Mouse (Mus musculus): Measurements from ENCODE around the gene Rnf145.

The Rnf145 gene

DNA sequence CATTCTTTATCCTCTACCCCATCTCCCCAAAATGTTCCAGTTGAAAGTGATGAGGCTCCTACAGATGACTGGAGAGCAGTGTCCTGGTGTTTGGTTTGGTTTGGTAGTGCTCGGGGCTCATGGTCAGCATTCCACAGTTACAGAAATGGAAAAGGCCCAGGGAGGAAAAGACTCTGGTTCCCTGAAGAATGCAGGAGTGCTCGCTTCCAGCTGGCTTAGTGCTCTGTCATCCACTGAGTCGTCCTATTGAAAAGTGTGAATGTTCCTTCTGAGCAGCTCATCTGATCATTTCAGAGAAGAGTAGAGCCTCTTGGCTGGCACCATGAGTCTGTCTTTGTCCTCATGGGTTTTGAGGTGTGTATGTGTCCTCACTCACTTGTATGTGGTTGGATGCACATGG, 19.3 kb downstream of the Rnf145 start:
- no peak for DNase-seq

DNA sequence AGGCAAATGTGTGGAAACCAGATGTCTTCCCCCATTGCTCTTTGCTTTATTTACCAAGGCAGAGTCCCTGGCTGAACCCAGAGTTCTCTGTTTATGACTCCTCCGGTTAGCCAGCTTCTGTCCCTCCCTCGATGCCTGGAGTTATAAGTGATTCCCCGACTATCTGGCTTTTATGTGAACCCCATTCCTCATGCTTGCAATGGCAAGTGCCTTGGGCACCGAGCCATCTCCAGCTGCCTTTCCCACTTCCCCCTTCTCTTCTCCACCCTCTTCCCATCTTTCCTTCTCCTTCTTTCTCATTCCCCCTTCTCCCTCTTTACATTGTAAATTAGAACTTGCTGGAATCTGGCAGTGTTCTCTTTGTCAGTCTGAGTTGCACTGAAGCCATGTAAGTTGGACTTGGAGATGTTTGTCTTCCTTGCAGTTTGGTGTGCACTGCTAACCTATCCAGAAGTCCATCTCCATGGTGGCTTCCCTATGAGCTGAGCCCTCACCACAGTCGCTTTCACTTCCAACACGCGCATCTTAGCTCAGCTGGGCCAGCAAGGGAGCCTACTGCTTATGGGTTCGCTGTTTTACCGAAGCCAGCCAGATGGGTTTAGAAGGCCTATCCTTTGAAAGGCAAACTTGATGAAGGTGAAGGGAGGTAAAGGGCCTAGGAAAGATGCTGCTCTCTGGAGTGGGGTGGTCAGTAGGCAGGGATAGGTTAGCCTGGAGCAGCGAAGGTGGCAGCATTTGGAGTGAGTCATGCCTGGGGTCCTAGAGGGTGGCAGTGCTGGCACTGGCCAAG, 19.9 kb downstream of the Rnf145 start:
- DNase-seq: peak; percentile 29

DNA sequence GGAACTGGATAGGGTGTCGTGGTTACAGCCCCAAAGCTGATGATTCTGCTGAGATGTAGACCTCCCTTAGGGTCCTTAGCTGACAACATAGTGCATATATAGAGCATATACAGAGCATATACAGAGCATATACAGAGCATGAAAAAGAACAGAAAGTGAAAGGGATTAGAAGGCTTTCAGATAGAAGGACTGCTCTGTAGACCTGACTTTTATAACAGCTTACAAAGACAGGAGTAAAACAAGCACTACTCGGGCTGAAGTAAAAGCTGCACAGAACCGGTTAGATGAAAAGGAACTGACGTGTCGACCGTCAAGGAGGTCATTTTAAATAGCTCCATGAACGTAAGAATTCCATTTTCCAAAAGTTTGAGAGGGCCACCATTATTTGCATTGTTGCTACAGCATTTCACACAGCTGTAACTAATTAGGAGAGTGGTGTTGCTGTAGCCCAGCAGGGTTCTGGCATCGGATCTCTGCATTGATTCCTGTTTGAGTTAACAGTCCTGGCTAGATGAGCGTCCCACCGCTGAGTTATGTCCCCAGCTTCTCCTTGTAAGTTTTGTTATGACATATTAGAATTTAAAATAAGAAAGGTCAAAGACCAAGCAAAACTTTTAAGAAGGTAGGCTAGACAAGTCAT, 20.6 kb downstream of the Rnf145 start:
- DNase-seq: no peak

GRCm38 (mm10) chr11:44540243-44540642, 21.5 kb downstream of the Rnf145 start:
- no peak for DNase-seq

DNA sequence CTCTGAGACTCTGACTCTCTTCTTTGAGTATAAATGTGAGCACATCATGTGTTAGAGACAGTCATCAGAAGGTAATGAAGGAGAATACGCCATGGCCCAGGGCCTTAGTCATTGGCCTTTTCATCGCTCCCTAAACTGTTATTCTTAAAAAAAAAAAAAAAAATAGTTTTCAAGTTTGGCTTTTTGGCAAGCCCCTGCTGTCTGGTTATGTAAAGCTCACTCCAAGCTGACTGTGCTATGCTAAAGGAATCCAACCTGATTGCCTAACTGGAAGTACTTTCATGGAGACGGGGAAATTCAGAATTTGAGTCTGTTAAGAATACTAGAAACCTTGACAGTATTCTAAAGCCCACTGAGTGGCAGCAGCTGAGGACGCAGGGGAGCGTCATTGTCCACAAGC, 22.5 kb downstream of the Rnf145 start:
- no peak for DNase-seq

DNA sequence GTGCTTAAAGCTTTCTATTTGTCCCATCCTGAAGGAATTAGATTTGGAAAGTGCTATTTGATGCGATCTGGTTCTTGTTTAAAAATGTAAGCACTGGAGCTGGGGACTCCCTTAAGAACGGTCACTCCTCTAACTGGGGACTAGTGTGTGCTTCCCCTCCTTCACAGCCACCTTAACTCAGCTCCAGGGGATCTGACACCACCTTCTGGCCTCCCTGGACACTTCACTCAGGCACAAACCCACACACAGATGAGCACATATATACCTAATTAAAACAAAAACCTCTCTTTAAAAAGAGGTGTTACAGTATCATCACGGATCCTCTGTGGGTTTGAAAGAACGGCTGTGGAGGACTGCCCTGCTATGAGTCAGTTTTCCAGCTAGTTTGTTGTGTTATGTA, 23.0 kb downstream of the Rnf145 start:
- DNase-seq: no peak

GRCm38 (mm10) chr11:44543593-44543992, 24.8 kb downstream of the Rnf145 start:
- DNase-seq: no peak

DNA sequence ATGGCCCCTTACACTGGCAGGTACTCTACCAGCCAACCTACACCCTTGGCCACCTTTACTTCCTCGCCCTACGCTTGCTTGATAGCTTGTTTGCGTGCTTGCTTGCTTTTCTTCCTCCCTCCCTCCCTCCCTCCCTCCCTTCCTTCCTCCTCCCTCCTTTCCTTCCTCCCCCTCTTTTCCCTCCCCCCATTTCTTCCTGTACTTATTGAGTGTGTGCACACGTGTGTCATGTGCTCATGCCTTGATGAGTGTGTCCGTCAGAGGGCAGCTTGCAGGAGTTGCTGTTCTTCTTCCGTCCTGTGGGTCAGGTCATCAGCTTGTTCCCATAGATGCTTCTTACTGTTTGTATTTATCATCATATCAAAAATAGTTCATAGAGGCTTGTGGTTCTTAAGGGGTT, 25.2 kb downstream of the Rnf145 start:
- no peak for DNase-seq

DNA sequence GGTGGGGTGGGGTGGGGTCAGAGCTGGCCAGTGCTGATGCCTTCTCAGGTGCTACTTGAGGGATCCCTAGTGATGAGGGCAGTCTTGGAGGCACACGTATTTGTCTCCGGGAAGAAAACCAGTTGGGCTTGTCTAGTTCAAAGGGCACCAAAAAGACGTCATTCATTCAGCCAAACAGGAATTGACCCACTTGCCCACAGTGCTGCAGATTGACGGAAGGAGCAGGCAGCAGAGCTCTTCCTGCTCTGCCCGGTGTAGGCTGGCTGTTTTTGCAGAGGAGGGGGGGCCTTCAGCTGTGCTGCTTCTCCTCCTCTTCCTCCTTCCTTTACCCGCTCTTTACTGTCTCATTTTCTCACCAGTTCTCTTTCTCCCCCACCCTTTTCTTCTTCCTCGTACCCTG, 26.4 kb downstream of the Rnf145 start:
- DNase-seq: peak; percentile 32

GRCm38 (mm10) chr11:44546250-44546649, 27.5 kb downstream of the Rnf145 start:
- no peak for DNase-seq

GRCm38 (mm10) chr11:44547651-44548196, 29.0 kb downstream of the Rnf145 start:
- no peak for DNase-seq

DNA sequence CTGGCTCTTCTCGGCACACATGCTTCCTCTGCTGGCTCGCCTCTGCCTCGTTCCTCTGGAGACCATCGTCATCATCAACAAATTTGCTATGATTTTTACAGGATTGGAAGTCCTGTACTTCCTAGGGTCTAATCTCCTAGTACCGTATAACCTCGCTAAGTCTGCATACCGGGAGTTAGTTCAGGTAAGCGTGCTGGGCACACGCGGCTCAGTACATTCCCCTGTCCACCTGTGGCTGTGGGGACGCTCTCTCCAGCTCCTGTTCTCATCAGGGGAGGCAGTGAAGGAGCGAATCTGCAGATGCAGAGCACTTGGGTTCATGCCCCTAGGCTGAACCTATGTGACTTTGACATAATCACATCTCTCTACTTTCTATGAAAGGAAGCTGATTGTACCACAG, 30.1 kb downstream of the Rnf145 start:
- DNase-seq: no peak

- DNase-seq: no peak
Observed at GRCm38 (mm10) chr11:44549511-44550278, 30.9 kb downstream of the Rnf145 start.

- no peak for DNase-seq
Observed at GRCm38 (mm10) chr11:44550996-44551395, 32.2 kb downstream of the Rnf145 start.

- DNase-seq: no peak
Observed at GRCm38 (mm10) chr11:44554339-44554738, 35.6 kb downstream of the Rnf145 start.

DNA sequence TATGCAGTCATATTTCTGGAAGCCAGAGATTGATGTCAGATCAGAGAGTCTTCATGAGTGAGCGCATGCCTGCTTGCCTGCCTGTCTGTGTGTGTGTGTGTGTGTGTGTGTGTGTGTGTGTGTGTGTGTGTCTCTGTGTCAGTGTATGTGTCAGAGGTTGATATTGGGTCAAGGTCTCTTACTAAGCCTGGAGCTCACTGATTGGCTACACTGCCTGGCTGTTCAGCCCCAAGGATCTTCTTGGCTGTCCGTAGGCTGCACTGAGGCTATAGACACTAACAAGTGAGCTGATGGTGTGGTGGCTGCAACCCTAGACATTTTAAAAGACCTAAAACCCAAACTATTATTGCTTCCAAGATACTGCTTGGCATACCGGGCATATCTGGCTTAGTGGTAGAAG, 39.8 kb downstream of the Rnf145 start:
- DNase-seq: no peak

GRCm38 (mm10) chr11:44559466-44559865, 40.7 kb downstream of the Rnf145 start:
- DNase-seq: no peak

DNA sequence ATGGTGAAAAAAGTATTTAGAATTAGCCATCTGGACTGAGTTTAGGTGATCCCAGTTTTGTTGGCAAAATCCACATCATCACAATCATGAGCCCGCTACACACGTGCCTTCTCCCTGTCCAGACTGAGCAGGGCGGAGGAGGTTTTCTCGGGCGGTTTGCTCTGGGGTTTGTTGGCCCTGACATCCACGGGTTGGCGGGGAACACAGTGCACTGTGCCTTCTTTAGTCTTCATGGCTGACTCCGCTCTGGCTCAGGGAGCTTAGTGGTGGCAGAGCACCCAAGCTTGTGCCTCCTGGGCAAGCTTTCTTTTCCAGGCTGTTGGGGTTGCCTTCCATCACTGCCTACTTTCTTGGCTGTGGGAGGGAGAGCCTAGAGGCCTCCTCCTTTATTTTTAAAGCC, 41.6 kb downstream of the Rnf145 start:
- DNase-seq: no peak

DNA sequence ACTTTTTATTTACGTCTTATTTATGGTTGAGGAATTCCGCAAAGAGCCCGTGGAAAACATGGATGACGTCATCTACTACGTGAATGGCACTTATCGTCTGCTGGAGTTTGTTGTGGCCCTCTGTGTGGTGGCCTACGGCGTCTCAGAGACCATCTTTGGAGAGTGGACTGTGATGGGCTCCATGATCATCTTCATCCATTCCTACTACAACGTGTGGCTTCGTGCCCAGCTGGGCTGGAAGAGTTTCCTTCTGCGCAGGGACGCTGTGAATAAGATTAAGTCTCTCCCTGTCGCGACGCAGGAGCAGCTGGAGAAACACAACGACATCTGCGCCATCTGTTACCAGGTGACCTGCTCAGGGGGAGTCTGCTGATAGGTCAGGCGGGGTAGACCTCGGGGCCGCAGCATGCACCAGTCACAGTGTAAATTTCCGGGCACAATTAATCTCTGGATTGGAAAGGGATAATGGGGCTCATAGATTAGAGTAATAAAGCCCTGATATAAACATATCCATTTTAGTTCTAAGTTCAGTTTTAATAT, 42.8 kb downstream of the Rnf145 start:
- DNase-seq: no peak

DNA sequence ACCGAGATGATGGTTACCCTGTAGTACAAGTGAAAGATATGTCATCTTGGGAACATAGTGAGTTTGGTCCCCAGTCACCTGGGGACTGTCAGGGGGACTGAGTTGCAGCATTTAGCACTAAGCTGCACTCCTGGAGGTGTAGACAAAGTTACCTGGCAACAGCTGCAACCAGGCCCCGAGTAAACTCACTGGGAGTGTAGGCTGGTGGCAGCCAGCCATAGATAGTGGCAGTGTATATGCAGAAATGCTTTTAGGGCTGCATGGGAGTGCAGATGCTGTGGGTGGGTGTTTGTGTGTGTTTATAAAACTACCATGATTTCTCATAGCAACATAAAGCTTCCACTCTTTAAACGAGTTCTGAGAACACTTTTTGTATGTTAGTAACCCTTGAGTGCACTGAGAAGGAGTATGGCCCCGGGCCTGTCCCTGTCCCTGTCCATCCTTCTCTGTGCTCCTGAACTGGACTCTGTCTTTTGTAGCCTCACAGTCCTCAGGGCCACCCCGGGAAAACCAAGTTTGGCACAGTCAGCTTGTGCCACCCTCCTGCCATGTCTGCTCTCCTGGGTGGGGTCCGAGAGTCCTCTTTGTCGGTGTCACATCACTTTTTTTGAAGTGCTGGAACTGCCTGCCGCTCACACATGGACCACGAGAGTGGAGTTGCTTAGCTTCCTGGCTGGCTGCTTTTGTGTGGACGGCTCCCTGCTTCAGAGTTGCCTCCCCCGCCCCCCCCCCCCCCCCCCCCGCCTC, 43.8 kb downstream of the Rnf145 start:
- no peak for DNase-seq

GRCm38 (mm10) chr11:44564245-44564864, 45.6 kb downstream of the Rnf145 start:
- DNase-seq: no peak

DNA sequence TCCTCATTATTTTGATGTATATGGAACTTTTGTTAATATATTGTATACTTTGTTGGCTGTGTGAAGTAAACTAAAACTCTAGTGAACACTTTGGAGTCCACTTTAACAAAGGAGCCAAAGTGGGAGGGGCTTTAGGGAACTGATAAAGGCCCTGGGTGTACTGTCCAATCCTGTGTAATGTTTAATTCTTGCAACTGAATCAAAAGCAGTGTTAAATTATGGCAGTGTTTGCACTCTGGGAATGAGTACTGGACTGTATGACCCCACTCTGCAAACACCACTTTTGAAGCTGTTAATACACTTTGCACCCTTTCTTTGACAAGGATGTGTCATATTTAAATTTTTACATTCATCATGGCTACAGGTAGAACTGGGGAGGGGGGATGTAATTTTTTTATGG, 46.2 kb downstream of the Rnf145 start:
- DNase-seq: no peak

Data from lung, postnatal 10 days (tissue).